Mouse (Mus musculus) MEL (cell line): Measurements from ENCODE around the gene Snrnp70. TPM values are rescaled to one million over a fixed set of nuclear protein-coding genes. Genes with fewer than 3 reads are reported as not detected.

Source experiments
- DNase-seq: peaks from one replicate; pipeline ENCODE4 v3.0.0; 2011; ENCODE audit warnings: low read depth, low spot score
- H3K27ac ChIP-seq: 2 replicates; pipeline ENCODE4 v1.5.1; 2012; ENCODE audit warnings: low read depth, mild to moderate bottlenecking, control low read depth, low read length, moderate library complexity; ENCODE audit not compliant: control insufficient read depth
- H3K27me3 ChIP-seq, 2 experiments: fragments of 150-350 bp in 1 of 2; sonication (generic) in 1 of 2; 2 replicates each; pipeline ENCODE4 v1.6.1; 2012; ENCODE audit warnings: low read length in 2 of 2, mild to moderate bottlenecking in 2 of 2, improper control_type of control experiment in 1 of 2, moderate library complexity in 1 of 2; ENCODE audit not compliant: insufficient read depth in 2 of 2, control insufficient read depth in 1 of 2
- H3K36me3 ChIP-seq, 2 experiments: 2 replicates each; pipeline ENCODE4 v1.6.1; 2012 to 2014; ENCODE audit warnings: low read length in 2 of 2, improper control_type of control experiment in 1 of 2, inconsistent platforms in 1 of 2, mild to moderate bottlenecking in 1 of 2; ENCODE audit not compliant: insufficient read depth in 2 of 2, control insufficient read depth in 1 of 2
- H3K4me1 ChIP-seq, 2 experiments: fragments of 150-350 bp in 1 of 2; sonication (generic) in 1 of 2; 2 replicates each; pipeline ENCODE4 v1.6.1; 2012; ENCODE audit warnings: low read length in 2 of 2, improper control_type of control experiment in 1 of 2, mild to moderate bottlenecking in 1 of 2; ENCODE audit not compliant: insufficient read depth in 2 of 2, control insufficient read depth in 1 of 2
- H3K4me3 ChIP-seq, 2 experiments: fragments of 150-350 bp in 1 of 2; sonication (generic) in 1 of 2; 2 replicates each; pipeline ENCODE4 v1.5.1; 2012; ENCODE audit warnings: low read depth in 2 of 2, low read length in 2 of 2, mild to moderate bottlenecking in 2 of 2, moderate library complexity in 2 of 2, control low read depth in 1 of 2, improper control_type of control experiment in 1 of 2; ENCODE audit not compliant: control insufficient read depth in 1 of 2, insufficient read depth in 1 of 2
- H3K79me2 ChIP-seq: 2 replicates; pipeline ENCODE4 v1.6.1; 2012; ENCODE audit warnings: mild to moderate bottlenecking, low read length, moderate library complexity; ENCODE audit not compliant: control insufficient read depth, poor library complexity, insufficient read depth
- H3K9ac ChIP-seq: 2 replicates; pipeline ENCODE4 v1.6.1; 2012; ENCODE audit warnings: low read depth, mild to moderate bottlenecking, control low read depth, low read length, moderate library complexity; ENCODE audit not compliant: control insufficient read depth, poor library complexity, severe bottlenecking
- H3K9me3 ChIP-seq: fragments of 150-350 bp; sonication (generic); replicated peaks from 2 replicates; pipeline ENCODE4 v1.6.1; 2012; ENCODE audit warnings: mild to moderate bottlenecking, low read length, improper control_type of control experiment, moderate library complexity; ENCODE audit not compliant: insufficient read depth
- BHLHE40 ChIP-seq: IDR thresholded peaks from 2 replicates; pipeline ENCODE4 v1.6.1; 2012; ENCODE audit warnings: low read depth, mild to moderate bottlenecking, inconsistent platforms, low read length, improper control_type of control experiment, borderline replicate concordance
- CHD1 ChIP-seq: IDR thresholded peaks from 2 replicates; pipeline ENCODE4 v1.6.1; 2012; ENCODE audit warnings: low read depth, mild to moderate bottlenecking, inconsistent platforms, low read length, improper control_type of control experiment
- CHD2 ChIP-seq: IDR thresholded peaks from 2 replicates; pipeline ENCODE4 v1.6.1; 2011; ENCODE audit warnings: low read length, improper control_type of control experiment
- E2F4 ChIP-seq: IDR thresholded peaks from 2 replicates; pipeline ENCODE4 v1.6.1; 2011; ENCODE audit warnings: low read depth, low read length, improper control_type of control experiment, borderline replicate concordance
- ELF1 ChIP-seq: IDR thresholded peaks from 2 replicates; pipeline ENCODE4 v1.6.1; 2014; ENCODE audit warnings: low read depth, mild to moderate bottlenecking, inconsistent platforms, low read length, improper control_type of control experiment, moderate library complexity
- EP300 ChIP-seq, 2 experiments: IDR thresholded peaks; 2 replicates each; pipeline ENCODE4 v1.6.1; 2011; ENCODE audit warnings: improper control_type of control experiment in 2 of 2, low read length in 2 of 2, low read depth in 1 of 2, mild to moderate bottlenecking in 1 of 2
- ETS1 ChIP-seq: IDR thresholded peaks from 2 replicates; pipeline ENCODE4 v1.6.1; 2012; ENCODE audit warnings: low read depth, mild to moderate bottlenecking, inconsistent platforms, low read length, improper control_type of control experiment, moderate library complexity
- KAT2A ChIP-seq: conservative IDR thresholded peaks from 2 replicates; pipeline ENCODE4 v1.6.1; 2012; ENCODE audit warnings: low read depth, low read length, improper control_type of control experiment, inconsistent platforms
- MAFK ChIP-seq: IDR thresholded peaks from 2 replicates; pipeline ENCODE4 v1.6.1; 2011; ENCODE audit warnings: low read depth, mild to moderate bottlenecking, low read length, improper control_type of control experiment, borderline replicate concordance
- MAZ ChIP-seq: IDR thresholded peaks from 2 replicates; pipeline ENCODE4 v1.6.1; 2012; ENCODE audit warnings: low read depth, mild to moderate bottlenecking, inconsistent platforms, low read length, improper control_type of control experiment
- MYC ChIP-seq: IDR thresholded peaks from 2 replicates; pipeline ENCODE4 v1.6.1; 2011; ENCODE audit warnings: low read depth, mild to moderate bottlenecking, low read length, improper control_type of control experiment, moderate library complexity
- NRF1 ChIP-seq: IDR thresholded peaks from 2 replicates; pipeline ENCODE4 v1.6.1; 2014; ENCODE audit warnings: low read depth, mild to moderate bottlenecking, inconsistent platforms, low read length, improper control_type of control experiment, moderate library complexity; ENCODE audit not compliant: poor library complexity, insufficient read depth, severe bottlenecking
- POLR2AphosphoS2 ChIP-seq: IDR thresholded peaks from 2 replicates; pipeline ENCODE4 v1.6.1; 2011; ENCODE audit warnings: low read length, improper control_type of control experiment
- POLR2AphosphoS5 ChIP-seq: IDR thresholded peaks from 2 replicates; pipeline ENCODE4 v1.6.1; 2012; ENCODE audit warnings: low read depth, borderline replicate concordance, mild to moderate bottlenecking, inconsistent platforms, low read length, moderate library complexity, mixed read lengths
- RAD21 ChIP-seq: IDR thresholded peaks from 2 replicates; pipeline ENCODE4 v1.6.1; 2011; ENCODE audit warnings: mild to moderate bottlenecking, low read depth, low read length, improper control_type of control experiment
- RCOR1 ChIP-seq: IDR thresholded peaks from 2 replicates; pipeline ENCODE4 v1.6.1; 2012; ENCODE audit warnings: low read depth, mild to moderate bottlenecking, inconsistent platforms, low read length, improper control_type of control experiment
- TBP ChIP-seq: IDR thresholded peaks from 2 replicates; pipeline ENCODE4 v1.8.0; 2011; ENCODE audit warnings: low read depth, low read length, improper control_type of control experiment
- USF1 ChIP-seq: IDR thresholded peaks from 2 replicates; pipeline ENCODE4 v1.6.1; 2014; ENCODE audit warnings: low read depth, mild to moderate bottlenecking, inconsistent platforms, low read length, improper control_type of control experiment, moderate library complexity
- USF2 ChIP-seq, 2 experiments: IDR thresholded peaks; 2 replicates each; pipeline ENCODE4 v1.6.1; 2011 to 2012; ENCODE audit warnings: improper control_type of control experiment in 2 of 2, low read length in 2 of 2, borderline replicate concordance in 1 of 2, inconsistent platforms in 1 of 2, low read depth in 1 of 2, mild to moderate bottlenecking in 1 of 2; ENCODE audit not compliant: insufficient read depth in 1 of 2
- ZKSCAN1 ChIP-seq: IDR thresholded peaks from 2 replicates; pipeline ENCODE4 v1.6.1; 2012; ENCODE audit warnings: low read depth, mild to moderate bottlenecking, inconsistent platforms, low read length, improper control_type of control experiment, moderate library complexity
- ZNF384 ChIP-seq: IDR thresholded peaks from 2 replicates; pipeline ENCODE4 v1.6.1; 2012; ENCODE audit warnings: low read depth, mild to moderate bottlenecking, inconsistent platforms, low read length, improper control_type of control experiment
- polyA plus RNA-seq, 2 experiments: library from polyadenylated mRNA; stranded (reverse) in 1 of 2; unstranded in 1 of 2; fragments of >175 nt in 1 of 2; fragments of >200 nt in 1 of 2; gene quantifications; 2 replicates each; pipeline versions ENCODE4 v1.2.1 to v1.2.4; 2012; ENCODE audit warnings: low replicate concordance in 2 of 2, low read depth in 1 of 2; ENCODE audit not compliant: insufficient read length in 2 of 2, insufficient read depth in 1 of 2, missing spikeins in 1 of 2
- total RNA-seq: library from RNA; depleted of rRNA; stranded (reverse); fragments of 300-350 nt; gene quantifications from 2 replicates; pipeline ENCODE4 v1.2.3, GENCODE M21; 2012

The Snrnp70 gene
- total and polyA plus RNA-seq, 3 experiments = 272 to 1,478 (median 588) TPM

DNA sequence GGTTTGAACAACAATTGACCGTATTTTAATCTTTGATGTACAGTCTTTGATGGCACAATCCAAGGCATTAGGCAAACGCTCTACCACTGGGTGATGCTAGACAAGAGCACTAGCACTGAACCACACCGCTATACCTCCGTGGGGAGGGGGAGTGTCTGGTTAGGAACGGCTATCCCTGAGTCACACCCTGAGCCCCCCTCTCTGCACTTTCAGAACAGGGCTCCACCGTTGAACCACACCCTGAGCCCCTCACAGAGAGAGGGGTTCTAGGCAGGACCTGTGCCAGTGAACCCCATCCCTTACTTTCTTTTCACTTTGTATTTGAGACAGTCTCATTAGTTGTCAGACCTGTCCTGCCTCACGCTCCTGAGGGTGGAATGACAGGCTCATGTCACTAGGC, 12.8 kb upstream of the Snrnp70 start:
- Histone ChIP-seq H3K9me3 (no peaks in the 10 kb centered on the region), H3K4me3 (no peak overlapping the region), H3K79me2 (no peaks in the 10 kb centered on the region), H3K4me1 (peaks cover 3 to 7% of the 10 kb centered on the region in 2 experiments; a peak in 1 of 4 replicates), H3K36me3 (no peaks in the 10 kb centered on the region; a peak in 1 of 4 replicates), H3K9ac (no peak overlapping the region), H3K27ac (no peak overlapping the region), H3K27me3 (peaks cover 0 to 3% of the 10 kb centered on the region in 2 experiments; a peak in 2 of 4 replicates)
- DNase-seq = no peak
- no peak for TF ChIP-seq CHD1
- no peak for TF ChIP-seq ETS1
- no peak for TF ChIP-seq POLR2AphosphoS5
- no peak for TF ChIP-seq ELF1
- no peak for TF ChIP-seq CHD2
- TF ChIP-seq E2F4 = no peak
- no peak for TF ChIP-seq ZNF384
- TF ChIP-seq RCOR1 = no peak

- Histone ChIP-seq H3K4me1 (peaks cover 0 to 3% of the 10 kb centered on the region in 2 experiments; a peak in 1 of 4 replicates), H3K36me3 (no peaks in the 10 kb centered on the region), H3K9ac (no peak overlapping the region), H3K27ac (no peak overlapping the region), H3K79me2 (no peaks in the 10 kb centered on the region), H3K27me3 (peaks cover 0 to 3% of the 10 kb centered on the region in 2 experiments; a peak in 2 of 4 replicates), H3K4me3 (no peak overlapping the region), H3K9me3 (no peaks in the 10 kb centered on the region)
- TF ChIP-seq CHD2 = no peak
- no peak for TF ChIP-seq ELF1
- TF ChIP-seq MAZ = no peak
- TF ChIP-seq NRF1 = no peak
- no peak for TF ChIP-seq MYC
- TF ChIP-seq CHD1 = no peak
- TF ChIP-seq USF2 (IDR thresholded peaks at IDR 0.05; ENCODE audit: borderline replicate concordance in 1 of 2, insufficient read depth in 1 of 2, low read depth in 1 of 2, low read length in 2 of 2) = no peak
- no peak for TF ChIP-seq MAFK
- TF ChIP-seq RCOR1 = no peak
- TF ChIP-seq USF1 = no peak
- TF ChIP-seq TBP = no peak
- TF ChIP-seq KAT2A = no peak
- no peak for TF ChIP-seq ZNF384
- no peak for TF ChIP-seq EP300 (IDR thresholded peaks at IDR 0.05; ENCODE audit: low read depth in 1 of 2, low read length in 2 of 2)
- TF ChIP-seq ZKSCAN1 = no peak
- no peak for TF ChIP-seq BHLHE40
- TF ChIP-seq ETS1 = no peak
- TF ChIP-seq RAD21 = no peak
- no peak for TF ChIP-seq POLR2AphosphoS2
- no peak for DNase-seq
These were observed 12.3 kb upstream of the Snrnp70 start for GRCm38 (mm10) chr7:45407836-45408235.
